Mouse (Mus musculus): ENCODE measurements around the gene Gm17482. TPM values are rescaled to one million over a fixed set of nuclear protein-coding genes. Genes with fewer than 3 reads are reported as not detected.
A peak's percentile ranks its signal among the peaks of the same experiment; 100 is the strongest.

The Gm17482 gene
- not detected in 2 replicates for polyA plus RNA-seq (2014; fragmentation: Nextera tagmentation; extraction: Ambion mirVana)

DNA sequence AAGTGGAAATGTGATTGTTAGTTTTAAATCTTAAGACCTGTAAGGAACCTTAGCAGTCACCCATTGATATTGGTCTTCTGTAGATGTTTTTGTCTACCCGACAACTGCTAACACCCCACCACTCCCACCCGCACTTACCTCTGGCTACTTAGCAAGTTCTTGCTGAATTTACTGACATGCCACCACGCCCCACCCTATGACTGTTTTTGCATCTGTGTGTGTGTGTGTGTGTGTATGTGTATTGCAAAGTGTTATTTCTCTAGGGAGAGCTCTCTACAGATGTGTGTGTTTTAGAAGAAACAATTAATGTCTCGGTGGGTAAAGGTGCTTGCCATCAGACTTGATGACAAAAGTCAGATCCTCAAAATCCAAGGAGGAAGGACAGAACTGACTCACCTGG is at the start of gene Gm17482:
TSS of gene Gm17482 (plus strand) at position 301 of the 400 bp plus-strand sequence.
- Histone ChIP-seq H3K27me3 (ENCODE audit: control insufficient read depth, insufficient read depth, low read length) (peaks cover 38% of the 10 kb centered on the region), H3K4me3 (ENCODE audit: control insufficient read depth in 1 of 2, insufficient read depth in 1 of 2, low read depth in 1 of 2, low read length in 2 of 2) (no peak within 1 kb of the TSS), H3K9me3 (ENCODE audit: control insufficient read depth, low read length) (no peaks in the 10 kb centered on the region), H3K36me3 (ENCODE audit: control insufficient read depth, insufficient read depth, low read length) (no peaks in the 10 kb centered on the region), H3K4me2 (ENCODE audit: low read length) (no peak within 1 kb of the TSS), H3K4me1 (ENCODE audit: control insufficient read depth in 2 of 2, insufficient read depth in 2 of 2, low read length in 2 of 2) (no peaks in the 10 kb centered on the region), H3K9ac (ENCODE audit: low read length) (no peak within 1 kb of the TSS), H3K27ac (replicated peaks in 1 of 2; ENCODE audit: control insufficient read depth in 1 of 2, insufficient read depth in 1 of 2, low read depth in 2 of 2, low read length in 2 of 2) (no peak within 1 kb of the TSS)
- no peak for ATAC-seq (ENCODE audit: insufficient number of reproducible peaks, insufficient read depth, low FRiP score, low read depth)
- WGBS, result 70% methylated on average over 4 of the region's 4 CpGs

DNA sequence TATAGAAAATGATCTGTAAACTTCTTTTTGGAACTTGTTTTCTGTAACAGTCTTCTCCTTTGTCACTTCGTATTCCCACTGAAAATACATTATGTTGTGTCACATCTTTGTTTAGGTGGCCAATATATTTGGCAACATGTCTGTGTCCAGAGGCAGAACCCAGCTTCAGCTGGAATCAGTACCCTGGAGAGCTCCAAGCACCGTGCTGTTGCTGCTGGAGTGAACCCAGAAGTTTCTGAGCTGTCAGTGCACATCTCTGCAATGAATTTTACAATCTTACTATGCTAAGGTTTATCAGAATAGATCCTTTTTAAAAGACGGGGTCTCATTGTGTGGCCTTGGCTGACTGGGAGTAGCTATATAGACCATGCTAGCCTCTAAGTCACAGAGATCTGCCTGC is 48.3 kb upstream of the Gm17482 start:
- Histone ChIP-seq H3K4me3 (ENCODE audit: control insufficient read depth in 1 of 2, insufficient read depth in 1 of 2, low read depth in 1 of 2, low read length in 2 of 2) (no peak overlapping the region), H3K9ac (ENCODE audit: low read length) (no peak overlapping the region), H3K4me1 (ENCODE audit: control insufficient read depth in 2 of 2, insufficient read depth in 2 of 2, low read length in 2 of 2) (no peaks in the 10 kb centered on the region), H3K36me3 (ENCODE audit: control insufficient read depth, insufficient read depth, low read length) (no peaks in the 10 kb centered on the region), H3K9me3 (ENCODE audit: control insufficient read depth, low read length) (no peaks in the 10 kb centered on the region), H3K27me3 (ENCODE audit: control insufficient read depth, insufficient read depth, low read length) (no peaks in the 10 kb centered on the region), H3K27ac (replicated peaks in 1 of 2; ENCODE audit: control insufficient read depth in 1 of 2, insufficient read depth in 1 of 2, low read depth in 2 of 2, low read length in 2 of 2) (no peak overlapping the region), H3K4me2 (ENCODE audit: low read length) (no peak overlapping the region)
- 22% methylated on average over 3 of the region's 3 CpGs for whole genome bisulfite sequencing
- ATAC-seq (ENCODE audit: insufficient number of reproducible peaks, insufficient read depth, low FRiP score, low read depth), result no peak

DNA sequence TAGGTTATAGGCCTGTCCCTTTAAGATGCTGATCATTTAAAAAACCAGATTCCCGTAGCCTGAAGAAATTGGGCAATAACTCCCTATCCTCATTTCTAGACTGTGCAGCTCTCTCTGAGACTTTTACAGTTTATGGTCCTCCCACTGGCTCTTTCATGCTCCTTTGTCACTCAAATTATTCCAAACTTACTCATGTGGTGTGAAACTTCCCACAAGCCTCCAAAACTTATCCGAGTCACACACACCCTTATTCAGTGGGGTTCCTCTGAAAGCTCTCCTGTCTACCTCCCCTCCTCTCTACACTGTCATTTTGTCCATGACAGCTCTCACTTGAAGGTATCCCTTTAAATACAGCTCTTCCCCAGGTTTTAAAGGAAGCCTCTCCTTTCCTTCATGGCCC is 46.0 kb upstream of the Gm17482 start:
- no peak overlapping the region for H3K9ac ChIP-seq (ENCODE audit: low read length)
- H3K4me1 ChIP-seq (ENCODE audit: control insufficient read depth in 2 of 2, insufficient read depth in 2 of 2, low read length in 2 of 2), result no peaks in the 10 kb centered on the region
- no peak overlapping the region for H3K27ac ChIP-seq (replicated peaks in 1 of 2; ENCODE audit: control insufficient read depth in 1 of 2, insufficient read depth in 1 of 2, low read depth in 2 of 2, low read length in 2 of 2)

DNA sequence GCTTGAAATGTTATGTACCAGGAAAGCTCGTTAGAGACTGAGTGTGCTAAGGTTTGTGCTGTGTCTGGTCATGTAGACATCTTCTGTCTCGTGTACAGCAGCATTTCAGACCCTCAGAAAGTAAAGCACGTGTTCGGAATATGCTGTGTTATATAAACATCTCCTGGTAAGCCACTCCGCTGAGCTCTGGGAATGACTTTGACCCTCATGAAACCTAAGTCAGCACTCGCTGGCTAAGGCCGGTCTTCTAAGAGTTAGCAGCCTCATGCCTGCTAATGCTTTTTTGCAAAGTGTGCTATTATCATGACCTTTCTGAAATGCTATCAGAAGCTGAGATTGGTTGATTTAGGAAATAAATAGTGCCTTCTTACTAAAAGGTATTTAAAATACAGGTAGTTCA is 36.0 kb upstream of the Gm17482 start:
- Histone ChIP-seq H3K27me3 (ENCODE audit: control insufficient read depth, insufficient read depth, low read length) (no peaks in the 10 kb centered on the region), H3K9me3 (ENCODE audit: control insufficient read depth, low read length) (no peaks in the 10 kb centered on the region), H3K27ac (replicated peaks in 1 of 2; ENCODE audit: control insufficient read depth in 1 of 2, insufficient read depth in 1 of 2, low read depth in 2 of 2, low read length in 2 of 2) (no peak overlapping the region), H3K4me2 (ENCODE audit: low read length) (no peak overlapping the region), H3K9ac (ENCODE audit: low read length) (no peak overlapping the region), H3K36me3 (ENCODE audit: control insufficient read depth, insufficient read depth, low read length) (no peaks in the 10 kb centered on the region), H3K4me1 (ENCODE audit: control insufficient read depth in 2 of 2, insufficient read depth in 2 of 2, low read length in 2 of 2) (no peaks in the 10 kb centered on the region), H3K4me3 (ENCODE audit: control insufficient read depth in 1 of 2, insufficient read depth in 1 of 2, low read depth in 1 of 2, low read length in 2 of 2) (no peak overlapping the region)
- 76% methylated on average over 7 of the region's 7 CpGs for WGBS
- ATAC-seq (ENCODE audit: insufficient number of reproducible peaks, insufficient read depth, low FRiP score, low read depth), result no peak

More for the DNA sequence above, 46.0 kb upstream of the Gm17482 start:
- 66% methylated on average over 2 of the region's 2 CpGs for WGBS
- H3K27me3 ChIP-seq (ENCODE audit: control insufficient read depth, insufficient read depth, low read length), result no peaks in the 10 kb centered on the region
- H3K9me3 ChIP-seq (ENCODE audit: control insufficient read depth, low read length), result no peaks in the 10 kb centered on the region
- H3K4me2 ChIP-seq (ENCODE audit: low read length), result no peak overlapping the region
- no peak for ATAC-seq (ENCODE audit: insufficient number of reproducible peaks, insufficient read depth, low FRiP score, low read depth)
- no peak overlapping the region for H3K4me3 ChIP-seq (ENCODE audit: control insufficient read depth in 1 of 2, insufficient read depth in 1 of 2, low read depth in 1 of 2, low read length in 2 of 2)
- no peaks in the 10 kb centered on the region for H3K36me3 ChIP-seq (ENCODE audit: control insufficient read depth, insufficient read depth, low read length)

DNA sequence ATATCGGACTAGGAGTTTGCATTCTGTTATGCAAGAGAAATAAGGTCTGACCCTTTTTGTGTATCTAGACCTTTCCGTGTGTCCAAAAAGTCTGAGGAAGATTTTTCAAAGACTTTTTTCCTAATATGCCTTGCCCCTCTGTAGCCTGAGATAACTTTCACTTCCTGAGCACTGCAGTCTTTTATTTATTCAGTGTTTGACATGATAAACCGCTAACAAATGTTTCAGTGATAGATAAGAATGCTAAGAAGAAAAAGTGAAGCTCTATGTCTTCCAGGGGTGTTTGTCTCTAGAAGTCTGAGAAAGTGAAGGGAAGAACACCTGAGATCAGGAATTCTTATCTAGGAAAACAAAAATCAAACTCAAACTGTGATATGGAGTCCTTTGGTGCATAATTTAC is 26.4 kb upstream of the Gm17482 start:
- ATAC-seq (ENCODE audit: insufficient number of reproducible peaks, insufficient read depth, low FRiP score, low read depth), result no peak
- 55% methylated on average over 3 of the region's 3 CpGs for WGBS

DNA sequence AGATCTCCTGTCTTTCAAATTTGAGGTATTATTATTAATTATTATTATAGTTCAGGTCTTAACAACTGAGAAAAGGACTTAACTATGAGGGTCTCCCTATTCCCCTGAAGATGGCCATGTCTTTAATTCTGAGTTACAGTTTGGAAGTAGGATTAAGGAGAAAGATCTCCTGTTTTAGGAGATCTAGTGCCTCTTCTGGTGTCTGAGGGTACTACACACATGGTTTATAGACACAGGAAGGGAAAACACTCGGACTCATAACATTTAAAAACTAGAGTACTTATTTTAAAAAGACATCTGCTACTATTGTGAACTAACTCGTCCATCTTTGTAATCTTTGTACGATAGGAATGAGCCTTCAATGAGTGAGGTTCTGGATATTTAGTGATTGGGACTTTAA is 24.1 kb upstream of the Gm17482 start:
- H3K4me1 ChIP-seq (ENCODE audit: control insufficient read depth in 2 of 2, insufficient read depth in 2 of 2, low read length in 2 of 2), result no peaks in the 10 kb centered on the region
- H3K4me3 ChIP-seq (ENCODE audit: control insufficient read depth in 1 of 2, insufficient read depth in 1 of 2, low read depth in 1 of 2, low read length in 2 of 2), result no peak overlapping the region
- H3K36me3 ChIP-seq (ENCODE audit: control insufficient read depth, insufficient read depth, low read length), result no peaks in the 10 kb centered on the region
- no peaks in the 10 kb centered on the region for H3K9me3 ChIP-seq (ENCODE audit: control insufficient read depth, low read length)
- H3K27me3 ChIP-seq (ENCODE audit: control insufficient read depth, insufficient read depth, low read length), result 0 out of 2 replicates have a peak, but pooled peaks cover 4% of the 10 kb centered on the region
- no peak for ATAC-seq (ENCODE audit: insufficient number of reproducible peaks, insufficient read depth, low FRiP score, low read depth)
- no peak overlapping the region for H3K4me2 ChIP-seq (ENCODE audit: low read length)
- no peak overlapping the region for H3K9ac ChIP-seq (ENCODE audit: low read length)
- no peak overlapping the region for H3K27ac ChIP-seq (replicated peaks in 1 of 2; ENCODE audit: control insufficient read depth in 1 of 2, insufficient read depth in 1 of 2, low read depth in 2 of 2, low read length in 2 of 2)
- 67% methylated on average over 3 of the region's 3 CpGs for WGBS

More for the DNA sequence above, 26.4 kb upstream of the Gm17482 start:
- H3K4me1 ChIP-seq (ENCODE audit: control insufficient read depth in 2 of 2, insufficient read depth in 2 of 2, low read length in 2 of 2), result no peaks in the 10 kb centered on the region
- no peaks in the 10 kb centered on the region for H3K36me3 ChIP-seq (ENCODE audit: control insufficient read depth, insufficient read depth, low read length)
- H3K9ac ChIP-seq (ENCODE audit: low read length), result no peak overlapping the region
- H3K27me3 ChIP-seq (ENCODE audit: control insufficient read depth, insufficient read depth, low read length), result peaks cover 9% of the 10 kb centered on the region; the same call in 1 of the 2 replicates
- no peak overlapping the region for H3K4me2 ChIP-seq (ENCODE audit: low read length)
- H3K4me3 ChIP-seq (ENCODE audit: control insufficient read depth in 1 of 2, insufficient read depth in 1 of 2, low read depth in 1 of 2, low read length in 2 of 2), result no peak overlapping the region
- no peaks in the 10 kb centered on the region for H3K9me3 ChIP-seq (ENCODE audit: control insufficient read depth, low read length)
- H3K27ac ChIP-seq (replicated peaks in 1 of 2; ENCODE audit: control insufficient read depth in 1 of 2, insufficient read depth in 1 of 2, low read depth in 2 of 2, low read length in 2 of 2), result no peak overlapping the region

DNA sequence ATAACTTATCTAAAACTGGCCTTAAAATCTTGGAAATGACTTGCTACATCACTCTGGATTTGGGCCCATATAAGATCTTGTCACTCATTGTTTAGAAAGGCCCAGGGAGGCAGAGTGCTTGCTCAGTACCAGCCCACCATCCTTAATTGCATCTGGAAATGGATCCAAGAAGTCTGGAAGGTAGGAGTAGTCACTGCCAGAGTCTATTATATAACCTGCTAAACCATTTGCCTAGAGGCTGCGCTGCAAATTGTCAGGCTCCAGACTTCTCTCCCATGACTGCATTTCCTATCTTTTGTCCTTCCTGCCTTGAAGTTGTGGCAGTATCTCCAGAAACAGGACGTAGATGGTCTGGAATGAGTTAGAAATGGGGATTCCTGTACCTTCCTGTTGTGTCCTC is 17.0 kb upstream of the Gm17482 start:
- no peak overlapping the region for H3K4me2 ChIP-seq (ENCODE audit: low read length)
- no peak overlapping the region for H3K4me3 ChIP-seq (ENCODE audit: control insufficient read depth in 1 of 2, insufficient read depth in 1 of 2, low read depth in 1 of 2, low read length in 2 of 2)
- H3K9ac ChIP-seq (ENCODE audit: low read length), result no peak overlapping the region
- H3K27me3 ChIP-seq (ENCODE audit: control insufficient read depth, insufficient read depth, low read length), result no peaks in the 10 kb centered on the region
- H3K27ac ChIP-seq (replicated peaks in 1 of 2; ENCODE audit: control insufficient read depth in 1 of 2, insufficient read depth in 1 of 2, low read depth in 2 of 2, low read length in 2 of 2), result 0 out of 4 replicates have a peak overlapping the region, but pooled peaks of 1 of the 2 experiments have one; percentile 19
- no peaks in the 10 kb centered on the region for H3K36me3 ChIP-seq (ENCODE audit: control insufficient read depth, insufficient read depth, low read length)
- no peaks in the 10 kb centered on the region; a peak in 1 of 4 replicates for H3K4me1 ChIP-seq (ENCODE audit: control insufficient read depth in 2 of 2, insufficient read depth in 2 of 2, low read length in 2 of 2)
- no peaks in the 10 kb centered on the region for H3K9me3 ChIP-seq (ENCODE audit: control insufficient read depth, low read length)
- ATAC-seq (ENCODE audit: insufficient number of reproducible peaks, insufficient read depth, low FRiP score, low read depth), result no peak
- WGBS, result 44% methylated on average over 2 of the region's 2 CpGs

DNA sequence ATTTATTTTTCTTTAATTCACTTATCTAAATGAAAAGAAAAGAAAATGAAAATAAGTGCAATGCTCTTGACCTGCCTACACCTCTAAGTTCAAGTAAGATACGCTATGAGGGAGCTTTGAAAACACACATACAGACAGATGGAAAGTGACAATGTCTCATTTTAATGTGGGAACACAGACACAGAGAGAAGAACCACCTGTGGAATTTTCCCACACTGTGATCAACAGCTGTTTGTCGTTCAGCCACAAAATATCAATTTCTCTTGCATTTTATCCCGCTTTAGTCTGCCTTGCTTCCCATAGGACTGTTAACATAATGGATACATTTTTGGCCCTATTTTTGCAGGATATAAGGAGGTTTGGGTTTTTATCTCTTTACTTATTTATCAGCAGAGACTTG is 16.3 kb upstream of the Gm17482 start:
- no peak overlapping the region for H3K4me2 ChIP-seq (ENCODE audit: low read length)
- H3K4me3 ChIP-seq (ENCODE audit: control insufficient read depth in 1 of 2, insufficient read depth in 1 of 2, low read depth in 1 of 2, low read length in 2 of 2), result no peak overlapping the region
- H3K36me3 ChIP-seq (ENCODE audit: control insufficient read depth, insufficient read depth, low read length), result no peaks in the 10 kb centered on the region
- no peaks in the 10 kb centered on the region; a peak in 1 of 4 replicates for H3K4me1 ChIP-seq (ENCODE audit: control insufficient read depth in 2 of 2, insufficient read depth in 2 of 2, low read length in 2 of 2)
- H3K27ac ChIP-seq (replicated peaks in 1 of 2; ENCODE audit: control insufficient read depth in 1 of 2, insufficient read depth in 1 of 2, low read depth in 2 of 2, low read length in 2 of 2), result no peak overlapping the region
- WGBS, result 79% methylated on average over 3 of the region's 3 CpGs
- no peak for ATAC-seq (ENCODE audit: insufficient number of reproducible peaks, insufficient read depth, low FRiP score, low read depth)
- no peaks in the 10 kb centered on the region; the same call in 1 of the 2 replicates for H3K27me3 ChIP-seq (ENCODE audit: control insufficient read depth, insufficient read depth, low read length)
- H3K9ac ChIP-seq (ENCODE audit: low read length), result no peak overlapping the region
- H3K9me3 ChIP-seq (ENCODE audit: control insufficient read depth, low read length), result no peaks in the 10 kb centered on the region

Data from heart, embryonic 14.5 days (tissue).